Mouse (Mus musculus) liver, adult (tissue): Measurements from ENCODE around the gene Armc12.

Experiments used
- GATA4 ChIP-seq: IDR thresholded peaks from 2 replicates; pipeline ENCODE4 v1.6.1; 2014; ENCODE audit warnings: mild to moderate bottlenecking, low read length; ENCODE audit not compliant: insufficient replicate concordance

Armc12 gene

GRCm38 (mm10) chr17:28530506-28530905 is at the start of gene Armc12:
Armc12 (plus strand) TSS chr17:28530806.
- TF ChIP-seq GATA4 = no peak

- no peak for TF ChIP-seq GATA4
These were observed 45.7 kb upstream of the Armc12 start for GRCm38 (mm10) chr17:28484704-28485445.

DNA sequence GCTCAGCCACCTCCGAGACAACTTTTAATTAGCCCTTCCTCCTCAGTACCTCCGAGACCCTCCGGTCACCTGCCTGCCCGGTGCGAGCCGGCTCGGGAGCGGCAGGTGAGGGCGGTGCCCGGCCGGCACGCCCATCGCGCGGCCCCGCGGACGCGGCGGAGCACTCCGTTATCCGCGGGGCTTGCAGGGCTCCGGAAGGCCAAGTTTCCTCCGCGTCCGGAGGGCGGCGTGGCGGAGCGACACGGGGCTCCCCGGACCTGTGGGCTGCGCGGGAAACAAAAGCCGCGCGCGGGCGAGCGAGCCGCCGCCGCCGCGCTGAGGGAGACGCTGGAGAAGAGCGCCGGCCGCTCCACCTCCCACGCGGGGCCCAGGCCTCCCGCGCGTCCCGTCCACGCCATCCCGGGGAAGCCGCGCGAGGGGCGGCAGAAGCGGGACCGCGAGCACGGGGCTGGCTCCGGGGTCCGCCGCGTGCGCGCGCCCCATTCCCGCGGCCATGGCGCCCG is 45.1 kb upstream of the Armc12 start:
- TF ChIP-seq GATA4 = peak; percentile 7; the same call in 1 of the 2 replicates

DNA sequence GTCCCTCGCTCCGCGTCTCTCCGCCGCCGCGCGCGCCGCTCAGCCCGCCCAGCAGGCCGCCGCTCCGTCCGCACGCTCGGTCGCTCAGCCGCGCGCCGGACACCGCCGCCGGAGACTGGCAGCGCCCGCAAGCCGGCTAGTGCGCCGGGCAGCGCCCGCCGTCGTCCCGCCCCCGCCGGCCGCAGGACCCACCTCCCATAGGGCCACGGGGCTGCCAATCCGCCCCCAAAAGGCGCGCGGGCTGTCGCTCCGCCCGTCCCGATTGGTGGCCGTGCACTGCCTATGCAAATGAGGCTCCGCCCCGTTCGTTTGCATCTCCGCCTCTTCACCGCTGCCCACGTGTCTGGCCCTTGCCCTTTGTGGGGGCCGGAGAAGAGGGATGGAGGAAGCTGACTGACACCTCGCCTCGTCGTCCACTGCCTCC is 44.6 kb upstream of the Armc12 start:
- peak; percentile 10; the same call in 1 of the 2 replicates for TF ChIP-seq GATA4

DNA sequence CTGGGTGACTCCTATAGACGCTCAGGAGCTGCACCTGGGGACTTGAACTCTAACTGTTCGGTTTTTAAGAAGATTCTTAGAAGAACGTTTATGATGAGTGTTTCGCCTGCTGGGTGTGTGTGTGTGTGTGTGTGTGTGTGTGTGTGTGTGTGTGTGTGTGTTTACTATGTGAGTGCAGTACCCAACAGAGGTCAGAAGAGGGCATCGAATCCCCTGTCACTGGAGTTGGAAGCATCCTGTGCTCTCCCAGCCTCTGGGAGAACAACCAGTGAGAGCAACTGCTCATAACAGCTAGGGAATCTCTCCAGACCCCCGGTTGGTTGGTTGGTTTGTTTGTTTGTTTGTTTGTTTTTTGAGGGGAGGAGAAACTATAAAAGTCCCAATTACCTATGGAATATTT is 43.9 kb upstream of the Armc12 start:
- TF ChIP-seq GATA4 = no peak

GRCm38 (mm10) chr17:28487584-28488257 is 42.9 kb upstream of the Armc12 start:
- TF ChIP-seq GATA4 = no peak

DNA sequence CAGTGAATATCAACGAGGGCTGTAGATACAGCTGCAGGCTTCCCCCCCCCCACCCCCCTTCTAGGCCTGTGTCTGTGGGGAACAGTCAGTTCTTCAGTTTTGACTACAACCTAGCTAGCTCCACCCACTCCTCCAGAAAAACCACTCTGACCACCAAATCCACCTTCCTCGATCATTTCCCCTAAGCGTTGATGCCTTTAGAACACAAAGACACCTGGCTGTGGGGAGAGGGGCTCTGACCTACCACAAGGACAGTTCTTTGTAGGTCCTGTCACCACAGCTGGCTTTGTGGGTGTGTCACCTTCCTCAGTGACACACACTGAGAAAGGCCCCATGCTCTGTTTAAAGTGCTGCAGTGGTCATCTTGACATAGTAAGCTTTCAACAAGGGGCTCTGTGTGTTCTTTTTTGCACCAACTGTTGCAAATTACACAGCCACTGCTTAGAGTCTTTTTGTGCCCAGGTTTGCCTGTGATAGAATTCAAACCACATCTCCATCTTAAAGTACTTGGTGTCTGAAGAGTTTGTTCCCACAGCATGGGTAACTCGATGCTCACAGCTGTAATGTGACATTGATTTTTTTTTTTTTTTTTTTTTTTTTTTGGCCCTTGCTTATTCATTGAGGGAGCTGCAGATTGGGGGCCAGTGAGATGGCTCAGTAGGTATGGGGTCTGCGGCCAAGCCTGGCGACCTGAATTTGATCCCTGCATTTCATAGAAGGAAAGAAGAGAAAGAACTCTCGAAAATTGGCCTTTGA is 42.2 kb upstream of the Armc12 start:
- TF ChIP-seq GATA4 = no peak

DNA sequence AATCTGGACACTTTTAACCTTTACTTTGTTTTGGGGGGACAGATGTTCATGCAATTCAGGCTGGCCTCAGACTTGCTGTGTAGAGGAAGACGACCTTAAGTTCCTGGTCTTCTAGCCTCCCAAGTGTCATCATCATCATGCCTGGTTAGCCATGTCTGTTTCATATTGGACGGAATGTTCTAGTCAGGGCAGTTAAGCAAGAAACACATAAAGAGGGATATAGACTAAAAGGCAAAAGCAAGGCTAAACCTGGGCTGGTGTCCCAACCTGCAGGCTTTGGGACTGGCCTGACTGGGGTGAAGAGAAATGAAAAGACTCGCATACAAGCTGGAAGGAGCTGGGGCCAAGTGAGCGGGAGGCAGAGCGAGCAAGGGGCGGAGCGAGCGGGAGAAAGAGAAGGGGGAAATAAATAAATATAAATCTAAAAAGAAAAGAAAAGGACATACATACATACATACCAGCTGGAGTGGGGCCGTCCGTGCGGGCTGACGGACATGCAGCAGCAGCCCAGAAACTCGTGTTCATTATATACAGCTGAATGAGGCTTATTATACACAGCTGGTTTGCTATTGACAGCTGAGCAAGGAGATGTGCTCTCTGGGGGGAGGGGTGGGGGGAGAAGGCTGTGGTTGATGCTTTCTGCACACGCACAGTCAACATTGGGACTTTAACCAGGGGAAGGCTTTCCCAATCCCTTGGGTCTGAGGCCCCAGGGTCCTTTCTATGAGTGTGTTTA is 39.4 kb upstream of the Armc12 start:
- TF ChIP-seq GATA4 = no peak

- no peak for TF ChIP-seq GATA4
These were observed 34.8 kb upstream of the Armc12 start for GRCm38 (mm10) chr17:28495832-28496231.

GRCm38 (mm10) chr17:28499190-28499589 is 31.4 kb upstream of the Armc12 start:
- no peak for TF ChIP-seq GATA4

DNA sequence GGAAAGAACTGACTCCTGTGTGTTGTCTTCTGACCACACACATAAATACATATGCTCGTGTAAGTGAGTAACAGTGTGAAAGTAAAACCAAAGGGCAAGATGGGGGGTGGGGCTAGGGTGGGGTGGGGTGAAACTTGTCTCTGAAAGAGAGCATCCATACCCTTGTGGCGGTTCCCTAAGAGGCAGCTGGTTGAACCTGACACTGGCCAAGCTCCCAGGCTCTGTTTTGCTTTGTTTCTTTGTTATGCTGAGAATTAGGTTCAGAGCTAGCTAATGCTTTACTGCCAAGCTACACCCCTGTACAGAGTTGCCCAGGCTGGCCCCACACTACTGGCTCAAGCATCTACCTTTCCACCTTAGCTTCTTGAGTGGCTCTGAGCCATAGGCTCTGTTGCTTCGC is 30.1 kb upstream of the Armc12 start:
- TF ChIP-seq GATA4 = no peak

DNA sequence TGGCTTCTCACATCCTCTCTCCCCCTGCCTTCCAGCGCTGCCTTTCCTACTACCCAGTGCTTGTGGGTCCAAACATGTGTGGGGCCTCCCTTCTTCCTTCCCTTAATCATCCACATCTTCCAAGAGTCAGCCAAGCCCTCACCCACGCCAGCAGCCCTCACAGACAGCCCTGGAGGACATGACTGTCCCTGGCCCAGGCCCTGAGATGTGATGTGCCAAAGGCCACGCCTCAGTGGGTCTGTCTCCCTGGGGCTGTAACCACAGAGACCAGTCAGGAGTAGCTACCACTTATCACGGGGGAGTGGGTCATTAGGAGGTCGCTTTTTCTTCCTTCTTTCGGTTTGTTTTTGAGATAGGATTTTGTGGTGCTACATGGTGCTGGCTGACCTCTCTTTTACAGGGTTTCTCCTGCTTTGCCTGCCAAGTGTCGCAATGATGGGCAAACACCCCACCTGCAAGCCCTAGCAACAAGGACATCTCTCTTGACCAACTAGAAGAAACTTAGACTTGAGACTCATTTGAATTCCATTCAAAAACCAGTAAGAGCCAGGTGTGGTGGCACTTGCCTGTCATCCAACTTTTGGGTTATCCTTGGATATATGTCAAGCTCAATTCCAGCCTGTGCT is 28.3 kb upstream of the Armc12 start:
- no peak for TF ChIP-seq GATA4

DNA sequence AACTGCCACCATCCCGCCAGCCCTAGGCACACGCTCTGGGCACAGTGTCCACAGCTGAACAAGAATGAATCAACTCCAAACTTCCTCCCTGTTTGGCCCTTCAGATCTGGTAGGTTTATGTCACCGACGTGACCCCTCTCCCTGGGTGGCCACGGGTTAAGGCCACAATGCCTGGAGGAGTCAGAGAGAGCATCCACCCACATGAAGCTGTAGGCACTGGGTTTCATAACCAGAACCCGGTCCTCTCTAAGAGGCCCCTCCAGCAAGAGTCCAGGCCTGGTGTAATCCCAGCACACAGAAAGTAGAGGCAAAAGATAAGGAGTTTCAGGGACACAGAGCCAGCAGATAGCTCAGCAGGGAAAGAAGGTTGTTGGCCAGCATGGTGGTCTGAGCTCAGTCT is 26.4 kb upstream of the Armc12 start:
- TF ChIP-seq GATA4 = no peak

GRCm38 (mm10) chr17:28505591-28505990 is 25.0 kb upstream of the Armc12 start:
- TF ChIP-seq GATA4 = no peak

DNA sequence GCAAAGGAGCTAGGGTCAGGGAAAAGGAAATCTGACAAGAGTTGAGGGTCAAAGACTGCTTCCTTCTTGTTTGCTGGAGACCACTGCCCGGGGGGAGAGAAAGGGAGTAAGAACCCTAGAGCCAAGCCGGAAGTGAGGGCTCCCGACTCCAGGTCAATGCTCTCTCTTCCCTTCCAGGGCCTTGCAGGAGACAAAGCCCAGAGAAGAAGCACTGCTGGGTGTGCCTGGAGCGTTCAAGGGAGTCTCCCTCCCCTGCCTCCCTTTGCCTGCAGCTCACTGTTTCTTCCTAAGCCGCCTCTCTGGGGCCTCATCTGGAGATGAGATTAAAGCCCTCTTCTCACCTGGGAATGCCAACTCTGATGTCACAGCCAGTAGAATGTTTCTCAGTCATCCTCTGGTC is 23.7 kb upstream of the Armc12 start:
- no peak for TF ChIP-seq GATA4

DNA sequence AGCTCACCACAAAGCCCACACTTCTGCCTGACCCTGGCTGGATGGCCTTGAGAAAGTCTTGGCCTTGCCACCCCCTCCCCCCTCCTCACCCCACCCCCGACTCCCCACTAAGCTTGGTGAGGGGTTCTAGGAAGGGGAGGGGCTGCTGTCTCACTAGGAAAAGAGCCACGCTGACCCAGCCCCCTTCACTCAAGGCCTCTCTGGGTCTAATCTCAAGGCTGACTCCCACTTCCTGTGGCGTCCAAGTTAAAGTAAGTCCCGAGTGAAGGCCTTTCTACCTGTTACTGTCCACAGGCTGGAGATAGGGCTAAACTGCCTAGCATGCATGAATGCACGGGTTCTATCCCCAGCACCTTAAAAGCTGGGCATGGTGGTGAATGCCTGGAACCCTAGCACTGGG is 23.1 kb upstream of the Armc12 start:
- TF ChIP-seq GATA4 = no peak
